Mouse (Mus musculus): ENCODE results near the gene Kcnc3.
A peak's percentile ranks its signal among the peaks of the same experiment; 100 is the strongest.

Gene Kcnc3

GRCm38 (mm10) chr7:44596996-44597538 is 6.6 kb downstream of the Kcnc3 start:
- DNase-seq (ENCODE audit: low spot score in 2 of 2) = no peak

GRCm38 (mm10) chr7:44597666-44598065 is 7.2 kb downstream of the Kcnc3 start:
- no peak for DNase-seq (ENCODE audit: low spot score in 2 of 2)

GRCm38 (mm10) chr7:44598336-44598735 is 7.9 kb downstream of the Kcnc3 start:
- no peak for DNase-seq (ENCODE audit: low spot score in 2 of 2)

- DNase-seq (ENCODE audit: low spot score in 2 of 2) = no peak
These were observed 10.3 kb downstream of the Kcnc3 start for GRCm38 (mm10) chr7:44600691-44601262.

GRCm38 (mm10) chr7:44601646-44602045 is 11.2 kb downstream of the Kcnc3 start:
- DNase-seq (ENCODE audit: low spot score in 2 of 2) = no peak

- DNase-seq (ENCODE audit: low spot score in 2 of 2) = peak in 1 of 2 experiments; percentile 84
These were observed 12.0 kb downstream of the Kcnc3 start for GRCm38 (mm10) chr7:44602443-44602842.

- DNase-seq (ENCODE audit: low spot score in 2 of 2) = no peak
These were observed 12.9 kb downstream of the Kcnc3 start for GRCm38 (mm10) chr7:44603186-44603855.

- DNase-seq (ENCODE audit: low spot score in 2 of 2) = no peak
These were observed 13.7 kb downstream of the Kcnc3 start for GRCm38 (mm10) chr7:44604139-44604606.

GRCm38 (mm10) chr7:44604619-44605018 is 14.2 kb downstream of the Kcnc3 start:
- no peak for DNase-seq (ENCODE audit: low spot score in 2 of 2)

- no peak for DNase-seq (ENCODE audit: low spot score in 2 of 2)
These were observed 15.0 kb downstream of the Kcnc3 start for GRCm38 (mm10) chr7:44605436-44605835.

GRCm38 (mm10) chr7:44606171-44606901 is 15.9 kb downstream of the Kcnc3 start:
- peak in 1 of 2 experiments; percentile 65 for DNase-seq (ENCODE audit: low spot score in 2 of 2)

GRCm38 (mm10) chr7:44612192-44612591 is 21.7 kb downstream of the Kcnc3 start:
- no peak for DNase-seq (ENCODE audit: low spot score in 2 of 2)

- no peak for DNase-seq (ENCODE audit: low spot score in 2 of 2)
These were observed 23.7 kb downstream of the Kcnc3 start for GRCm38 (mm10) chr7:44614041-44614688.

- no peak for DNase-seq (ENCODE audit: low spot score in 2 of 2)
These were observed 24.8 kb downstream of the Kcnc3 start for GRCm38 (mm10) chr7:44615309-44615708.

- no peak for DNase-seq (ENCODE audit: low spot score in 2 of 2)
These were observed 25.5 kb downstream of the Kcnc3 start for GRCm38 (mm10) chr7:44615987-44616386.

GRCm38 (mm10) chr7:44617059-44617458 is 26.6 kb downstream of the Kcnc3 start:
- DNase-seq (ENCODE audit: low spot score in 2 of 2) = no peak

- no peak for DNase-seq (ENCODE audit: low spot score in 2 of 2)
These were observed 33.5 kb downstream of the Kcnc3 start for GRCm38 (mm10) chr7:44623714-44624542.

- no peak for DNase-seq (ENCODE audit: low spot score in 2 of 2)
These were observed 34.0 kb downstream of the Kcnc3 start for GRCm38 (mm10) chr7:44624543-44624826.

- no peak for DNase-seq (ENCODE audit: low spot score in 2 of 2)
These were observed 34.4 kb downstream of the Kcnc3 start for GRCm38 (mm10) chr7:44624828-44625227.

- no peak for DNase-seq (ENCODE audit: low spot score in 2 of 2)
These were observed 35.0 kb downstream of the Kcnc3 start for GRCm38 (mm10) chr7:44625241-44626067.

GRCm38 (mm10) chr7:44626068-44626385 is 35.6 kb downstream of the Kcnc3 start:
- DNase-seq (ENCODE audit: low spot score in 2 of 2) = no peak

Data from left cerebral cortex, adult 9 months (tissue).